Mouse (Mus musculus) lung, postnatal 0 days (tissue): ENCODE measurements around the gene Ppp3ca. TPM values are rescaled to one million over a fixed set of nuclear protein-coding genes. Genes with fewer than 3 reads are reported as not detected.
"Not testable (repeated sequence)": the region's sequence is repeated elsewhere in the genome, so short reads cannot be mapped to it uniquely, and the experiment has no call there.

Experiments used
- ATAC-seq: fragments of 200-750 bp; cut with Nextera tagmentation; 2 replicates; pipeline ENCODE4 v1.8.0; 2017; ENCODE audit warnings: moderate library complexity
- DNase-seq: peaks from one replicate; pipeline ENCODE4 v3.0.0-alpha.2; 2016; ENCODE audit warnings: low spot score
- H3K27ac ChIP-seq: fragments of 300-500 bp; sonication (generic); 2 replicates; pipeline ENCODE4 v1.5.1; 2014; ENCODE audit warnings: antibody characterized with exemption, mild to moderate bottlenecking, low read length, mixed read lengths
- H3K27me3 ChIP-seq: fragments of 300-500 bp; sonication (generic); replicated peaks from 2 replicates; pipeline ENCODE4 v1.6.1; 2014; ENCODE audit warnings: low read length, mixed read lengths; ENCODE audit not compliant: insufficient read depth
- H3K36me3 ChIP-seq: fragments of 300-500 bp; sonication (generic); 2 replicates; pipeline ENCODE4 v1.6.1; 2014; ENCODE audit warnings: low read length, mixed read lengths; ENCODE audit not compliant: insufficient read depth
- H3K4me1 ChIP-seq: fragments of 300-500 bp; sonication (generic); 2 replicates; pipeline ENCODE4 v1.6.1; 2014; ENCODE audit warnings: antibody characterized with exemption, low read depth, low read length, mixed read lengths; ENCODE audit not compliant: insufficient read depth
- H3K4me2 ChIP-seq: fragments of 300-500 bp; sonication (generic); replicated peaks from 2 replicates; pipeline ENCODE4 v1.6.1; 2014; ENCODE audit warnings: low read depth, mild to moderate bottlenecking, low read length, moderate library complexity, mixed read lengths
- H3K4me3 ChIP-seq: fragments of 300-500 bp; sonication (generic); 2 replicates; pipeline ENCODE4 v1.5.1; 2014; ENCODE audit warnings: low read depth, low read length
- H3K9ac ChIP-seq: fragments of 300-500 bp; sonication (generic); replicated peaks from 2 replicates; pipeline ENCODE4 v1.6.1; 2014; ENCODE audit warnings: low read depth, mild to moderate bottlenecking
- H3K9me3 ChIP-seq: fragments of 300-500 bp; sonication (generic); 2 replicates; pipeline ENCODE4 v1.6.1; 2016; ENCODE audit warnings: low read length, mixed read lengths
- CTCF ChIP-seq: IDR thresholded peaks from 2 replicates; pipeline ENCODE4 v1.5.1; 2016; ENCODE audit warnings: antibody characterized with exemption, mild to moderate bottlenecking
- EP300 ChIP-seq: IDR thresholded peaks from 2 replicates; pipeline ENCODE4 v1.6.1; 2016; ENCODE audit warnings: antibody characterized with exemption, mild to moderate bottlenecking, control low read depth
- WGBS: fragments of 180-500 bp; shearing (Covaris S2); extraction: QIAGEN DNeasy Blood & Tissue Kit; methylation state at CpG from one replicate; pipeline ENCODE4 v1.1.7; 2014; 5-methylcytosine and 5-hydroxymethylcytosine counted together
- polyA plus RNA-seq: library from polyadenylated mRNA; unstranded; fragments of >200 nt; fragmentation: Nextera tagmentation; extraction: Ambion mirVana; gene quantifications from 2 replicates; pipeline ENCODE4 v1.2.1, GENCODE M21; 2015

Gene Ppp3ca
- polyA plus RNA-seq, 1 experiment from 2014 or later = 105 TPM

- peaks cover 3% of the 10 kb centered on the region; the same call in 1 of the 2 replicates for H3K4me1 ChIP-seq
- H3K27ac ChIP-seq = no peak overlapping the region
- no peaks in the 10 kb centered on the region for H3K27me3 ChIP-seq
- no peaks in the 10 kb centered on the region for H3K36me3 ChIP-seq
- H3K4me2 ChIP-seq = no peak overlapping the region
- H3K9me3 ChIP-seq = no peaks in the 10 kb centered on the region
- H3K4me3 ChIP-seq = no peak overlapping the region
- TF ChIP-seq EP300 = no peak
- TF ChIP-seq CTCF = no peak
- H3K9ac ChIP-seq = no peak overlapping the region
- 94% methylated on average over 1 of the region's 1 CpGs for WGBS
- DNase-seq (no peak), ATAC-seq (no peak)
Measured at GRCm38 (mm10) chr3:136693547-136693946, 23.6 kb downstream of the Ppp3ca start.

GRCm38 (mm10) chr3:136697626-136698191 lies 27.8 kb downstream of the Ppp3ca start:
- WGBS = 58% methylated on average over 3 of the region's 3 CpGs
- TF ChIP-seq CTCF (no peak), EP300 (no peak; the same call in 1 of the 2 replicates)

GRCm38 (mm10) chr3:136699711-136700110 lies 29.8 kb downstream of the Ppp3ca start:
- H3K9me3 ChIP-seq, DNase-seq: not testable (repeated sequence)

More at GRCm38 (mm10) chr3:136697626-136698191, 27.8 kb downstream of the Ppp3ca start:
- ATAC-seq (peak; percentile 23; the same call in 1 of the 2 replicates), DNase-seq (peak; percentile 32)
- Histone ChIP-seq H3K27me3 (no peaks in the 10 kb centered on the region), H3K27ac (no peak overlapping the region), H3K4me2 (no peak overlapping the region), H3K4me3 (no peak overlapping the region), H3K9me3 (no peaks in the 10 kb centered on the region), H3K36me3 (no peaks in the 10 kb centered on the region), H3K9ac (no peak overlapping the region), H3K4me1 (peaks cover 11% of the 10 kb centered on the region; the same call in 1 of the 2 replicates)

GRCm38 (mm10) chr3:136700447-136701009 lies 30.6 kb downstream of the Ppp3ca start:
- Histone ChIP-seq H3K27me3 (no peaks in the 10 kb centered on the region), H3K4me1 (peaks cover 25% of the 10 kb centered on the region; the same call in 1 of the 2 replicates), H3K9ac (no peak overlapping the region), H3K27ac (no peak overlapping the region), H3K4me2 (peak overlapping the region; percentile 25), H3K9me3 (no peaks in the 10 kb centered on the region), H3K36me3 (no peaks in the 10 kb centered on the region), H3K4me3 (no peak overlapping the region)
- DNase-seq (peak; percentile 41), ATAC-seq (peak; percentile 56)
- WGBS = 24% methylated on average over 11 of the region's 11 CpGs
- no peak for TF ChIP-seq CTCF
- no peak for TF ChIP-seq EP300

More at GRCm38 (mm10) chr3:136699711-136700110, 29.8 kb downstream of the Ppp3ca start:
- ATAC-seq, H3K4me3 ChIP-seq, H3K4me2 ChIP-seq, H3K27ac ChIP-seq, H3K27me3 ChIP-seq, H3K36me3 ChIP-seq, H3K9ac ChIP-seq: not testable (repeated sequence)
- peaks cover 17% of the 10 kb centered on the region; the same call in 1 of the 2 replicates for H3K4me1 ChIP-seq

- ATAC-seq (no peak), DNase-seq (peak; percentile 35)
- H3K36me3 ChIP-seq = no peaks in the 10 kb centered on the region
- no peak for TF ChIP-seq EP300
- H3K9ac ChIP-seq = no peak overlapping the region
- H3K27ac ChIP-seq = no peak overlapping the region
- no peak overlapping the region for H3K4me2 ChIP-seq
- H3K4me1 ChIP-seq = peaks cover 30% of the 10 kb centered on the region; the same call in 1 of the 2 replicates
- H3K27me3 ChIP-seq = no peaks in the 10 kb centered on the region
- H3K4me3 ChIP-seq = no peak overlapping the region
- H3K9me3 ChIP-seq = no peaks in the 10 kb centered on the region
- 41% methylated on average over 2 of the region's 2 CpGs for WGBS
Measured at GRCm38 (mm10) chr3:136702861-136703260, 32.9 kb downstream of the Ppp3ca start.

GRCm38 (mm10) chr3:136704515-136705247 lies 34.8 kb downstream of the Ppp3ca start:
- DNase-seq (peak; percentile 62), ATAC-seq (peak; percentile 69)
- H3K36me3 ChIP-seq = no peaks in the 10 kb centered on the region
- no peak overlapping the region for H3K4me3 ChIP-seq
- TF ChIP-seq CTCF (no peak), EP300 (peak; percentile 89)
- H3K27ac ChIP-seq = peak overlapping the region; percentile 66
- no peaks in the 10 kb centered on the region for H3K27me3 ChIP-seq
- H3K4me1 ChIP-seq = peaks cover 33% of the 10 kb centered on the region; the same call in 1 of the 2 replicates
- H3K9me3 ChIP-seq = no peaks in the 10 kb centered on the region
- no peak overlapping the region for H3K9ac ChIP-seq
- H3K4me2 ChIP-seq = peak overlapping the region; percentile 12; the same call in 1 of the 2 replicates
- 47% methylated on average over 12 of the region's 12 CpGs for WGBS
